Mouse (Mus musculus): ENCODE measurements around the gene Myoz2. TPM values are rescaled to one million over a fixed set of nuclear protein-coding genes. Genes with fewer than 3 reads are reported as not detected.

Myoz2 gene
- total and polyA plus RNA-seq, 3 experiments, result not detected

DNA sequence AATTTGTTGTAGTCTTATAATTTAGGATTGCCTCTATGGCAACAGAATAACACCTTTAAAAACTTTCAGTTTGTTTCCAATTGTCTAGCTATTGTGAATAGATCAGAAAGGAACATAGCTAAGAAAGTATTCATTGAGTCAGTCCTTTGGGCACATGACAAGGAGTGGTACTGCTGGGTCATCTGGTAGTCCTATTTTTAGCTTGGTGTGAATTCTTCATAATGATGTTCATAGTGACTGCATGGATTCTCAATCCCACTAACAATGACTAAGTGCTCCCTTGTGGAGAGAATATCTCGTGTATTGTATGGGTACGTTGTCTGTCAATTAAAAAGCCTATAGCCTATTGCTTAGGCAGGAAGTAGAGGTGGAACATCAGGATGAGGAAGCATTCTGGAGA is 16.0 kb downstream of the Myoz2 start:
- Histone ChIP-seq H3K27ac (ENCODE audit: insufficient read depth, low read depth) (no peak overlapping the region), H3K79me2 (replicated peaks; ENCODE audit: control insufficient read depth, extremely low read depth, insufficient read depth, poor library complexity, severe bottlenecking) (no peaks in the 10 kb centered on the region), H3K4me1 (ENCODE audit: control insufficient read depth in 1 of 2, insufficient read depth in 2 of 2) (no peaks in the 10 kb centered on the region), H3K27me3 (replicated peaks) (no peaks in the 10 kb centered on the region), H3K4me3 (replicated peaks in 1 of 3; ENCODE audit: low read depth in 2 of 3, low read length in 2 of 3, poor library complexity in 1 of 3) (no peak overlapping the region), H3K9me3 (replicated peaks; ENCODE audit: low read length) (no peaks in the 10 kb centered on the region), H3K9ac (ENCODE audit: insufficient read depth, low read depth) (no peak overlapping the region), H3K4me2 (ENCODE audit: insufficient read depth, low read depth, poor library complexity, severe bottlenecking) (no peak overlapping the region), H3K36me3 (replicated peaks in 1 of 2; ENCODE audit: control insufficient read depth in 1 of 2, insufficient read depth in 1 of 2, low read length in 1 of 2) (no peaks in the 10 kb centered on the region)
- in situ Hi-C loops (cut with MboI; ENCODE audit: low pct_ligation_motif_present, low pct_unique_long_range_greater_than_20kb, low sequenced_read_pairs), result no loop called here
- dilution Hi-C loops (cut with MboI; ENCODE audit: extremely low pct_ligation_motif_present, extremely low pct_unique_long_range_greater_than_20kb, low sequenced_read_pairs), result no loop called here
- TF ChIP-seq BHLHE40 (IDR thresholded peaks at IDR 0.05; ENCODE audit: low read depth, low read length) (no peak), EP300 (IDR thresholded peaks at IDR 0.05; ENCODE audit: low read length) (no peak), KAT2A (IDR thresholded peaks at IDR 0.05; ENCODE audit: insufficient replicate concordance, low read length) (no peak), MAZ (IDR thresholded peaks at IDR 0.05; ENCODE audit: low read depth, low read length) (no peak), USF2 (conservative IDR thresholded peaks at IDR 0.05; ENCODE audit: low read depth, low read length) (no peak), IRF4 (IDR thresholded peaks at IDR 0.05; ENCODE audit: low read depth, low read length) (no peak), MEF2A (IDR thresholded peaks at IDR 0.05; ENCODE audit: borderline replicate concordance, low read depth, low read length) (no peak), NRF1 (IDR thresholded peaks at IDR 0.05; ENCODE audit: low read depth, low read length) (no peak), USF1 (IDR thresholded peaks at IDR 0.05; ENCODE audit: low read depth, low read length) (no peak), POLR2AphosphoS2 (IDR thresholded peaks at IDR 0.05; ENCODE audit: low read depth, low read length) (no peak)
- no peak for DNase-seq (ENCODE audit: extremely low read depth)

DNA sequence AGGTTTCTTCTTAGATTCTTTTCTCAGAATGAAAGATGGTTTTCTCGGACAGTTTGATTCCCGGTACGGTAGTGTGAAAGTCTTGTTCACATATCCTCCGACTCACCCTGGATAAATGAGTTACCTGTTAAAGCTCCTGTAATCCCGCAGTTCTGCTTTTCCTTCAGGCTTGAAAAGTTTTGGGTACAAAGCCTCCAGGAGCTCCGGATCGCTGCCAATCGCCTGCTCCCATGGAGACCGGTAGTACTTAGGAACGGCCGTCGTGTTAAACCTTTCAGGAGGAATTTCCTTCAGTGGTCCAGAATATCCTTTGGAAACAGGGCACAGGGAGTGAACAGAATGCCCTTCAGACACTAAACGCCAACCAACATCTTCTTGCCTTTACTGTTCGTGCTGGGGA is 21.3 kb downstream of the Myoz2 start:
- no peaks in the 10 kb centered on the region for H3K36me3 ChIP-seq (replicated peaks in 1 of 2; ENCODE audit: control insufficient read depth in 1 of 2, insufficient read depth in 1 of 2, low read length in 1 of 2)
- no peaks in the 10 kb centered on the region for H3K4me1 ChIP-seq (ENCODE audit: control insufficient read depth in 1 of 2, insufficient read depth in 2 of 2)
- in situ Hi-C loops (cut with MboI; ENCODE audit: low pct_ligation_motif_present, low pct_unique_long_range_greater_than_20kb, low sequenced_read_pairs), result no loop called here
- no peak overlapping the region for H3K4me3 ChIP-seq (replicated peaks in 1 of 3; ENCODE audit: low read depth in 2 of 3, low read length in 2 of 3, poor library complexity in 1 of 3)
- H3K27me3 ChIP-seq (replicated peaks), result no peaks in the 10 kb centered on the region
- dilution Hi-C loops (cut with MboI; ENCODE audit: extremely low pct_ligation_motif_present, extremely low pct_unique_long_range_greater_than_20kb, low sequenced_read_pairs), result no loop called here
- no peak overlapping the region for H3K9ac ChIP-seq (ENCODE audit: insufficient read depth, low read depth)
- no peaks in the 10 kb centered on the region for H3K79me2 ChIP-seq (replicated peaks; ENCODE audit: control insufficient read depth, extremely low read depth, insufficient read depth, poor library complexity, severe bottlenecking)
- H3K27ac ChIP-seq (ENCODE audit: insufficient read depth, low read depth), result no peak overlapping the region
- no peaks in the 10 kb centered on the region for H3K9me3 ChIP-seq (replicated peaks; ENCODE audit: low read length)
- no peak overlapping the region for H3K4me2 ChIP-seq (ENCODE audit: insufficient read depth, low read depth, poor library complexity, severe bottlenecking)
- DNase-seq (ENCODE audit: extremely low read depth), result no peak
- no peak for TF ChIP-seq HCFC1 (IDR thresholded peaks at IDR 0.05; ENCODE audit: low read depth, low read length)
- no peak for TF ChIP-seq MAX (IDR thresholded peaks at IDR 0.05; ENCODE audit: low read length)
- TF ChIP-seq USF1 (IDR thresholded peaks at IDR 0.05; ENCODE audit: low read depth, low read length), result no peak
- TF ChIP-seq JUN (IDR thresholded peaks at IDR 0.05; ENCODE audit: insufficient read depth, low read depth, low read length), result no peak
- TF ChIP-seq E2F4 (IDR thresholded peaks at IDR 0.05; ENCODE audit: insufficient replicate concordance, low read depth, low read length), result no peak
- no peak for TF ChIP-seq UBTF (IDR thresholded peaks at IDR 0.05; ENCODE audit: low read depth, low read length)
- no peak for TF ChIP-seq ZNF384 (IDR thresholded peaks at IDR 0.05; ENCODE audit: low read depth, low read length)
- TF ChIP-seq CTCF (conservative IDR thresholded peaks at IDR 0.05 in 1 of 2, IDR thresholded peaks at IDR 0.05 in 1 of 2; ENCODE audit: low read depth in 2 of 2, low read length in 2 of 2), result no peak
- TF ChIP-seq PAX5 (IDR thresholded peaks at IDR 0.05; ENCODE audit: low read length), result no peak
- TF ChIP-seq KAT2A (IDR thresholded peaks at IDR 0.05; ENCODE audit: insufficient replicate concordance, low read length), result no peak

All from CH12.LX (cell line).